Mouse (Mus musculus) myocyte (in vitro differentiated cells): ENCODE data around the gene Stx18.

ENCODE experiments used
- MYOG ChIP-seq, 3 experiments: IDR thresholded peaks; one replicate each; pipeline ENCODE4 v1.6.1; 2011; ENCODE audit warnings: control low read depth in 2 of 3, low read depth in 2 of 3, mild to moderate bottlenecking in 2 of 3; ENCODE audit not compliant: insufficient read length in 2 of 3, control insufficient read depth in 1 of 3, insufficient read depth in 1 of 3
- POLR2A ChIP-seq: IDR thresholded peaks from one replicate; pipeline ENCODE4 v1.6.1; 2011; ENCODE audit warnings: low read depth, mild to moderate bottlenecking, control low read depth, moderate library complexity; ENCODE audit not compliant: insufficient read length
- SRF ChIP-seq: IDR thresholded peaks from one replicate; pipeline ENCODE4 v1.6.1; 2011; ENCODE audit warnings: low read depth; ENCODE audit not compliant: control insufficient read depth, insufficient read length
- USF1 ChIP-seq: IDR thresholded peaks from one replicate; pipeline ENCODE4 v1.6.1; 2011; ENCODE audit warnings: low read depth, mild to moderate bottlenecking, control low read depth, moderate library complexity

- TF ChIP-seq POLR2A: no peak
- no peak for TF ChIP-seq SRF
- TF ChIP-seq MYOG (IDR thresholded peaks at IDR 0.05; ENCODE audit: control insufficient read depth in 1 of 3, insufficient read depth in 1 of 3, insufficient read length in 2 of 3, low read depth in 2 of 3): no peak
- no peak for TF ChIP-seq USF1
Observed at GRCm38 (mm10) chr5:38187006-38187405, 148.5 kb downstream of the Stx18 start.
